Mouse (Mus musculus) forebrain, embryonic 11.5 days (tissue): ENCODE results near the gene Otub2. TPM values are rescaled to one million over a fixed set of nuclear protein-coding genes. Genes with fewer than 3 reads are reported as not detected.

Source experiments
- ATAC-seq: fragments of 200-750 bp; cut with Nextera tagmentation; replicated peaks from 2 replicates; pipeline ENCODE4 v1.8.0; 2017; ENCODE audit warnings: moderate TSS enrichment; ENCODE audit not compliant: low FRiP score
- DNase-seq: peaks from one replicate; pipeline ENCODE4 v3.0.0-alpha.2; 2017; ENCODE audit warnings: low spot score
- H3K27ac ChIP-seq: fragments of 300-500 bp; sonication (generic); 2 replicates; pipeline ENCODE4 v1.5.1; 2014; ENCODE audit warnings: low read depth, low read length
- H3K27me3 ChIP-seq: fragments of 300-500 bp; sonication (generic); 2 replicates; pipeline ENCODE4 v1.6.1; 2014; ENCODE audit warnings: mild to moderate bottlenecking, low read length, mixed read lengths; ENCODE audit not compliant: control insufficient read depth, insufficient read depth
- H3K36me3 ChIP-seq: fragments of 300-500 bp; sonication (generic); 2 replicates; pipeline ENCODE4 v1.6.1; 2014; ENCODE audit warnings: mild to moderate bottlenecking, low read length, moderate library complexity, mixed read lengths; ENCODE audit not compliant: control insufficient read depth, insufficient read depth
- H3K4me1 ChIP-seq: fragments of 300-500 bp; sonication (generic); replicated peaks from 2 replicates; pipeline ENCODE4 v1.6.1; 2014; ENCODE audit warnings: low read length, mixed read lengths; ENCODE audit not compliant: control insufficient read depth, insufficient read depth
- H3K4me2 ChIP-seq: fragments of 300-500 bp; sonication (generic); 2 replicates; pipeline ENCODE4 v1.6.1; 2014; ENCODE audit warnings: low read depth, mild to moderate bottlenecking, low read length, moderate library complexity, mixed read lengths; ENCODE audit not compliant: severe bottlenecking
- H3K4me3 ChIP-seq: fragments of 300-500 bp; sonication (generic); 2 replicates; pipeline ENCODE4 v1.5.1; 2014; ENCODE audit warnings: low read depth, low read length
- H3K9ac ChIP-seq: fragments of 300-500 bp; sonication (generic); 2 replicates; pipeline ENCODE4 v1.6.1; 2014; ENCODE audit warnings: low read length
- H3K9me3 ChIP-seq: fragments of 300-500 bp; sonication (generic); 2 replicates; pipeline ENCODE4 v1.6.1; 2016; ENCODE audit warnings: low read length, mixed read lengths; ENCODE audit not compliant: control insufficient read depth
- WGBS: fragments of 180-500 bp; shearing (Covaris S2); extraction: QIAGEN DNeasy Blood & Tissue Kit; methylation state at CpG from one replicate; pipeline ENCODE4 v1.1.7; 2014; 5-methylcytosine and 5-hydroxymethylcytosine counted together
- polyA plus RNA-seq: library from polyadenylated mRNA; unstranded; fragments of >200 nt; fragmentation: Nextera tagmentation; extraction: Ambion mirVana; gene quantifications from 2 replicates; pipeline ENCODE4 v1.2.1, GENCODE M21; 2014

Gene Otub2
- 12.7 and 15.0 TPM in 2 replicates for polyA plus RNA-seq

GRCm38 (mm10) chr12:103388505-103389347, at the start of gene Otub2:
Gene Otub2 (plus strand): TSS chr12:103388682.
- H3K9me3 ChIP-seq: no peaks in the 10 kb centered on the region
- H3K9ac ChIP-seq: peak within 1 kb of the TSS; percentile 85
- peak; percentile 99 for ATAC-seq
- no peaks in the 10 kb centered on the region for H3K36me3 ChIP-seq
- H3K27me3 ChIP-seq: no peaks in the 10 kb centered on the region
- H3K4me3 ChIP-seq: peak within 1 kb of the TSS; percentile 68
- WGBS: under 1% methylated on average over 58 of the region's 58 CpGs
- DNase-seq: peak; percentile 96
- H3K4me1 ChIP-seq: no peaks in the 10 kb centered on the region
- H3K27ac ChIP-seq: no peak within 1 kb of the TSS
- H3K4me2 ChIP-seq: peak within 1 kb of the TSS; percentile 77

GRCm38 (mm10) chr12:103341212-103341611, 47.3 kb upstream of the Otub2 start:
- Histone ChIP-seq H3K4me3 (no peak overlapping the region), H3K9ac (no peak overlapping the region), H3K4me1 (no peaks in the 10 kb centered on the region), H3K27ac (no peak overlapping the region), H3K36me3 (no peaks in the 10 kb centered on the region), H3K27me3 (no peaks in the 10 kb centered on the region), H3K4me2 (no peak overlapping the region), H3K9me3 (no peaks in the 10 kb centered on the region)
- DNase-seq (no peak), ATAC-seq (no peak)
- 89% methylated on average over 5 of the region's 5 CpGs for WGBS

GRCm38 (mm10) chr12:103343456-103343855, 45.0 kb upstream of the Otub2 start:
- H3K4me2 ChIP-seq: no peak overlapping the region
- ATAC-seq (no peak), DNase-seq (no peak)
- no peak overlapping the region for H3K9ac ChIP-seq
- H3K27me3 ChIP-seq: no peaks in the 10 kb centered on the region
- H3K27ac ChIP-seq: no peak overlapping the region
- no peaks in the 10 kb centered on the region for H3K9me3 ChIP-seq
- WGBS: 84% methylated on average over 8 of the region's 8 CpGs
- H3K36me3 ChIP-seq: no peaks in the 10 kb centered on the region
- no peak overlapping the region for H3K4me3 ChIP-seq
- no peaks in the 10 kb centered on the region for H3K4me1 ChIP-seq

- 86% methylated on average over 7 of the region's 7 CpGs for WGBS
- no peak for DNase-seq
- Histone ChIP-seq H3K9me3 (no peaks in the 10 kb centered on the region), H3K4me2 (no peak overlapping the region), H3K4me3 (no peak overlapping the region), H3K4me1 (no peaks in the 10 kb centered on the region), H3K36me3 (no peaks in the 10 kb centered on the region), H3K27me3 (no peaks in the 10 kb centered on the region), H3K27ac (no peak overlapping the region), H3K9ac (no peak overlapping the region)
- ATAC-seq: no peak
Observed at GRCm38 (mm10) chr12:103344934-103345333, 43.5 kb upstream of the Otub2 start.

GRCm38 (mm10) chr12:103346945-103347344, 41.5 kb upstream of the Otub2 start:
- H3K9me3 ChIP-seq: no peaks in the 10 kb centered on the region
- WGBS: 87% methylated on average over 8 of the region's 8 CpGs
- H3K9ac ChIP-seq: no peak overlapping the region
- no peaks in the 10 kb centered on the region for H3K27me3 ChIP-seq
- no peaks in the 10 kb centered on the region for H3K4me1 ChIP-seq
- no peak overlapping the region for H3K4me3 ChIP-seq
- ATAC-seq (no peak), DNase-seq (no peak)
- no peaks in the 10 kb centered on the region for H3K36me3 ChIP-seq
- H3K4me2 ChIP-seq: no peak overlapping the region
- no peak overlapping the region for H3K27ac ChIP-seq

- 66% methylated on average over 5 of the region's 5 CpGs for WGBS
- Histone ChIP-seq H3K27me3 (no peaks in the 10 kb centered on the region), H3K36me3 (no peaks in the 10 kb centered on the region), H3K4me3 (no peak overlapping the region), H3K4me2 (no peak overlapping the region), H3K27ac (no peak overlapping the region), H3K4me1 (no peaks in the 10 kb centered on the region), H3K9me3 (no peaks in the 10 kb centered on the region), H3K9ac (no peak overlapping the region)
- no peak for DNase-seq
- ATAC-seq: no peak
Observed at GRCm38 (mm10) chr12:103347406-103347805, 41.1 kb upstream of the Otub2 start.

- H3K4me1 ChIP-seq: no peaks in the 10 kb centered on the region
- DNase-seq (peak; percentile 87), ATAC-seq (0 out of 2 replicates have a peak, but pooled peaks have one; percentile 22)
- no peaks in the 10 kb centered on the region for H3K9me3 ChIP-seq
- H3K27me3 ChIP-seq: no peaks in the 10 kb centered on the region
- WGBS: 10% methylated on average over 3 of the region's 3 CpGs
- no peaks in the 10 kb centered on the region for H3K36me3 ChIP-seq
- no peak overlapping the region for H3K4me2 ChIP-seq
- no peak overlapping the region for H3K9ac ChIP-seq
- H3K4me3 ChIP-seq: no peak overlapping the region
- H3K27ac ChIP-seq: no peak overlapping the region
Observed at GRCm38 (mm10) chr12:103348506-103348905, 40.0 kb upstream of the Otub2 start.

- 93% methylated on average over 6 of the region's 6 CpGs for WGBS
- no peak overlapping the region for H3K4me3 ChIP-seq
- ATAC-seq: no peak
Observed at GRCm38 (mm10) chr12:103352735-103353134, 35.7 kb upstream of the Otub2 start.

GRCm38 (mm10) chr12:103353538-103353937, 34.9 kb upstream of the Otub2 start:
- ATAC-seq: peak; percentile 63
- WGBS: 14% methylated on average over 5 of the region's 5 CpGs
- no peaks in the 10 kb centered on the region for H3K27me3 ChIP-seq

More at GRCm38 (mm10) chr12:103352735-103353134, 35.7 kb upstream of the Otub2 start:
- no peak overlapping the region for H3K9ac ChIP-seq
- no peaks in the 10 kb centered on the region for H3K27me3 ChIP-seq
- no peaks in the 10 kb centered on the region for H3K4me1 ChIP-seq
- H3K9me3 ChIP-seq: no peaks in the 10 kb centered on the region
- DNase-seq: no peak
- H3K27ac ChIP-seq: no peak overlapping the region
- no peak overlapping the region for H3K4me2 ChIP-seq
- H3K36me3 ChIP-seq: no peaks in the 10 kb centered on the region

More at GRCm38 (mm10) chr12:103353538-103353937, 34.9 kb upstream of the Otub2 start:
- peak; percentile 61 for DNase-seq
- no peaks in the 10 kb centered on the region for H3K36me3 ChIP-seq
- no peaks in the 10 kb centered on the region for H3K4me1 ChIP-seq
- H3K4me2 ChIP-seq: no peak overlapping the region
- H3K9me3 ChIP-seq: no peaks in the 10 kb centered on the region
- 0 out of 2 replicates have a peak overlapping the region, but pooled peaks have one; percentile 16 for H3K9ac ChIP-seq
- H3K27ac ChIP-seq: no peak overlapping the region
- no peak overlapping the region for H3K4me3 ChIP-seq
